Mouse (Mus musculus) midbrain, embryonic 12.5 days (tissue): ENCODE results near the gene Specc1. TPM values are rescaled to one million over a fixed set of nuclear protein-coding genes. Genes with fewer than 3 reads are reported as not detected.

Source experiments
- ATAC-seq: fragments of 200-750 bp; cut with Nextera tagmentation; 2 replicates; pipeline ENCODE4 v1.8.0; 2017; ENCODE audit warnings: low read depth, moderate TSS enrichment, moderate library complexity; ENCODE audit not compliant: low FRiP score
- H3K27ac ChIP-seq: fragments of 300-500 bp; sonication (generic); replicated peaks from 2 replicates; pipeline ENCODE4 v1.5.1; 2016; ENCODE audit warnings: mild to moderate bottlenecking
- H3K27me3 ChIP-seq: fragments of 300-500 bp; sonication (generic); 2 replicates; pipeline ENCODE4 v1.6.1; 2016; ENCODE audit warnings: mild to moderate bottlenecking
- H3K36me3 ChIP-seq: fragments of 300-500 bp; sonication (generic); 2 replicates; pipeline ENCODE4 v1.6.1; 2016
- H3K4me1 ChIP-seq: fragments of 300-500 bp; sonication (generic); 2 replicates; pipeline ENCODE4 v1.6.1; 2016
- H3K4me2 ChIP-seq: fragments of 300-500 bp; sonication (generic); replicated peaks from 2 replicates; pipeline ENCODE4 v1.6.1; 2016; ENCODE audit warnings: mild to moderate bottlenecking, moderate library complexity
- H3K4me3 ChIP-seq: fragments of 300-500 bp; sonication (generic); 2 replicates; pipeline ENCODE4 v1.5.1; 2016; ENCODE audit warnings: mild to moderate bottlenecking
- H3K9ac ChIP-seq: fragments of 300-500 bp; sonication (generic); replicated peaks from 2 replicates; pipeline ENCODE4 v1.6.1; 2016; ENCODE audit warnings: mild to moderate bottlenecking, moderate library complexity
- H3K9me3 ChIP-seq: fragments of 300-500 bp; sonication (generic); 2 replicates; pipeline ENCODE4 v1.6.1; 2016; ENCODE audit warnings: mild to moderate bottlenecking
- WGBS: fragments of 180-500 bp; shearing (Covaris S2); methylation state at CpG from one replicate; pipeline ENCODE4 v1.1.7; 2016; 5-methylcytosine and 5-hydroxymethylcytosine counted together
- polyA plus RNA-seq: library from polyadenylated mRNA; unstranded; fragments of >200 nt; fragmentation: Nextera tagmentation; extraction: Ambion mirVana; gene quantifications from 2 replicates; pipeline ENCODE4 v1.2.1, GENCODE M21; 2016

The Specc1 gene
- polyA plus RNA-seq, 1 experiment from 2014 or later, result 16.6 TPM

- H3K36me3 ChIP-seq, result no peaks in the 10 kb centered on the region
- WGBS, result 79% methylated on average over 12 of the region's 12 CpGs
- H3K27me3 ChIP-seq, result 0 out of 2 replicates have a peak, but pooled peaks cover 11% of the 10 kb centered on the region
- no peak overlapping the region for H3K4me2 ChIP-seq
- H3K9me3 ChIP-seq, result no peaks in the 10 kb centered on the region
- ATAC-seq, result no peak
- peaks cover 22% of the 10 kb centered on the region for H3K4me1 ChIP-seq
- H3K9ac ChIP-seq, result no peak overlapping the region
- no peak overlapping the region for H3K27ac ChIP-seq
- H3K4me3 ChIP-seq, result no peak overlapping the region
Measured at GRCm38 (mm10) chr11:62269097-62269496, 312.5 kb downstream of the Specc1 start.

GRCm38 (mm10) chr11:62270851-62271250, 314.3 kb downstream of the Specc1 start:
- no peaks in the 10 kb centered on the region for H3K36me3 ChIP-seq
- H3K9ac ChIP-seq, result no peak overlapping the region
- H3K27ac ChIP-seq, result no peak overlapping the region
- no peaks in the 10 kb centered on the region for H3K9me3 ChIP-seq
- ATAC-seq, result no peak
- 0 out of 2 replicates have a peak, but pooled peaks cover 11% of the 10 kb centered on the region for H3K27me3 ChIP-seq
- 67% methylated on average over 5 of the region's 5 CpGs for WGBS
- no peak overlapping the region for H3K4me2 ChIP-seq
- no peak overlapping the region for H3K4me3 ChIP-seq
- peaks cover 16% of the 10 kb centered on the region for H3K4me1 ChIP-seq

Other genes with a start within 250 kb of the Specc1 start
- gene Slc5a10, start 235.9 kb upstream of the Specc1 start, polyA plus RNA-seq, result not detected in 2 replicates
- 58.5 and 61.3 TPM in 2 replicates for gene Prpsap2, start 194.7 kb upstream of the Specc1 start, polyA plus RNA-seq
- gene Ulk2, start 101.7 kb upstream of the Specc1 start, polyA plus RNA-seq, result 40.0 and 43.7 TPM in 2 replicates
- 18.7 and 19.0 TPM in 2 replicates for gene Akap10, start 26.5 kb upstream of the Specc1 start, polyA plus RNA-seq